Mouse (Mus musculus) heart, embryonic 12.5 days (tissue): ENCODE data around the gene Ipo5. TPM values are rescaled to one million over a fixed set of nuclear protein-coding genes. Genes with fewer than 3 reads are reported as not detected.

Source experiments
- ATAC-seq: fragments of 200-750 bp; cut with Nextera tagmentation; 2 replicates; pipeline ENCODE4 v1.8.0; 2017; ENCODE audit warnings: moderate TSS enrichment, moderate library complexity; ENCODE audit not compliant: insufficient number of reproducible peaks, low FRiP score
- H3K27ac ChIP-seq: fragments of 300-500 bp; sonication (generic); 2 replicates; pipeline ENCODE4 v1.5.1; 2016; ENCODE audit warnings: mild to moderate bottlenecking, moderate library complexity; ENCODE audit not compliant: poor library complexity, severe bottlenecking
- H3K27me3 ChIP-seq: fragments of 300-500 bp; sonication (generic); replicated peaks from 2 replicates; pipeline ENCODE4 v1.6.1; 2016; ENCODE audit warnings: mild to moderate bottlenecking, moderate library complexity
- H3K36me3 ChIP-seq: fragments of 300-500 bp; sonication (generic); 2 replicates; pipeline ENCODE4 v1.6.1; 2016; ENCODE audit warnings: mild to moderate bottlenecking, moderate library complexity
- H3K4me1 ChIP-seq: fragments of 300-500 bp; sonication (generic); replicated peaks from 2 replicates; pipeline ENCODE4 v1.6.1; 2016; ENCODE audit warnings: mild to moderate bottlenecking
- H3K4me2 ChIP-seq: fragments of 300-500 bp; sonication (generic); 2 replicates; pipeline ENCODE4 v1.6.1; 2016; ENCODE audit warnings: mild to moderate bottlenecking, moderate library complexity
- H3K4me3 ChIP-seq: fragments of 300-500 bp; sonication (generic); 2 replicates; pipeline ENCODE4 v1.5.1; 2016; ENCODE audit warnings: mild to moderate bottlenecking
- H3K9ac ChIP-seq: fragments of 300-500 bp; sonication (generic); 2 replicates; pipeline ENCODE4 v1.6.1; 2016; ENCODE audit warnings: mild to moderate bottlenecking, moderate library complexity
- H3K9me3 ChIP-seq: fragments of 300-500 bp; sonication (generic); replicated peaks from 2 replicates; pipeline ENCODE4 v1.6.1; 2016; ENCODE audit warnings: mild to moderate bottlenecking, moderate library complexity
- WGBS: fragments of 180-500 bp; shearing (Covaris S2); methylation state at CpG from one replicate; pipeline ENCODE4 v1.1.7; 2016; 5-methylcytosine and 5-hydroxymethylcytosine counted together
- polyA plus RNA-seq: library from polyadenylated mRNA; unstranded; fragments of >200 nt; fragmentation: Nextera tagmentation; extraction: Ambion mirVana; gene quantifications from 2 replicates; pipeline ENCODE4 v1.2.1, GENCODE M21; 2016

Gene Ipo5
- polyA plus RNA-seq, 1 experiment from 2014 or later: 98.8 TPM

DNA sequence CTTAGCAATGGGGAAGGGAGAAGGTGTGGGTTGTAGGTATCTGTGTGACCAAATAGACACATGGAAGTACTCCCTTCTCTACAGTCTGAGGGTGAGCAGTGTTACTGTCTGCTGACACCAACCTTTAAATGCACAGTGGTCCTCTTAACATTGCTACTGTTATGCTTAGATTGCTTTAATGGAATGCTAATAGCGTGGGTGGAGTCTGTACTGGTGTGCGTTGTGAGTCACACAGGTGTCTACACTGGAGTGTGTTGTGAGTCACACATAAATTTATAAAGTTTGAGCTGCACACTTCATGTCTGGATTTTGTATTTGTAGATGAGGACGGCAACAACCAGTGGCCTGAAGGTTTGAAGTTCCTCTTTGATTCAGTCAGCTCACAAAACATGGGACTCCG lies 10.8 kb downstream of the Ipo5 start:
- Histone ChIP-seq H3K27ac (no peak overlapping the region), H3K9ac (no peak overlapping the region), H3K27me3 (no peaks in the 10 kb centered on the region), H3K36me3 (peaks cover 85% of the 10 kb centered on the region), H3K4me1 (0 out of 2 replicates have a peak, but pooled peaks cover 2% of the 10 kb centered on the region), H3K4me3 (no peak overlapping the region), H3K9me3 (no peaks in the 10 kb centered on the region), H3K4me2 (no peak overlapping the region)
- no peak for ATAC-seq
- WGBS: 92% methylated on average over 4 of the region's 4 CpGs

DNA sequence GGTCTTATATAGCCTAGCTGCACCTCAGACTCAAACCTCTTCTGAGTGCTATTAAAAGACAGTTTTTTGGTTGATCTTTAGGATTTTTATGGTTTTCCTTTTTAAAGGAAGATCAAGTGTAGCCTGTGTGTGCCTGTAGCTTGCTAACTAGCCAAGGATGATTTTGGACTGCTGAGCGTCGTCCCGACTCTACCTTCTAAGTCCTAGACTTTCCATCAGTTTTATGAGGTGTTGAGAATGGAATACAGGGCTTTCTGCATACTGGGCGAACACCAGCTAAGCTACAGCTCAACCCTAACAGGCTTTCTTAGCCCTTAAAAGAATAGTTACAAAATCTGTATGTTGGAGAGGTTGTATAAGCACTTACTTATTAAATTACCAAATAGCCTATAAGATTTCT lies 13.0 kb downstream of the Ipo5 start:
- Histone ChIP-seq H3K9ac (no peak overlapping the region), H3K27ac (no peak overlapping the region), H3K36me3 (peaks cover 91% of the 10 kb centered on the region), H3K27me3 (no peaks in the 10 kb centered on the region), H3K4me1 (0 out of 2 replicates have a peak, but pooled peaks cover 2% of the 10 kb centered on the region), H3K4me3 (no peak overlapping the region), H3K9me3 (no peaks in the 10 kb centered on the region), H3K4me2 (no peak overlapping the region)
- no peak for ATAC-seq
- WGBS: 84% methylated on average over 4 of the region's 4 CpGs

DNA sequence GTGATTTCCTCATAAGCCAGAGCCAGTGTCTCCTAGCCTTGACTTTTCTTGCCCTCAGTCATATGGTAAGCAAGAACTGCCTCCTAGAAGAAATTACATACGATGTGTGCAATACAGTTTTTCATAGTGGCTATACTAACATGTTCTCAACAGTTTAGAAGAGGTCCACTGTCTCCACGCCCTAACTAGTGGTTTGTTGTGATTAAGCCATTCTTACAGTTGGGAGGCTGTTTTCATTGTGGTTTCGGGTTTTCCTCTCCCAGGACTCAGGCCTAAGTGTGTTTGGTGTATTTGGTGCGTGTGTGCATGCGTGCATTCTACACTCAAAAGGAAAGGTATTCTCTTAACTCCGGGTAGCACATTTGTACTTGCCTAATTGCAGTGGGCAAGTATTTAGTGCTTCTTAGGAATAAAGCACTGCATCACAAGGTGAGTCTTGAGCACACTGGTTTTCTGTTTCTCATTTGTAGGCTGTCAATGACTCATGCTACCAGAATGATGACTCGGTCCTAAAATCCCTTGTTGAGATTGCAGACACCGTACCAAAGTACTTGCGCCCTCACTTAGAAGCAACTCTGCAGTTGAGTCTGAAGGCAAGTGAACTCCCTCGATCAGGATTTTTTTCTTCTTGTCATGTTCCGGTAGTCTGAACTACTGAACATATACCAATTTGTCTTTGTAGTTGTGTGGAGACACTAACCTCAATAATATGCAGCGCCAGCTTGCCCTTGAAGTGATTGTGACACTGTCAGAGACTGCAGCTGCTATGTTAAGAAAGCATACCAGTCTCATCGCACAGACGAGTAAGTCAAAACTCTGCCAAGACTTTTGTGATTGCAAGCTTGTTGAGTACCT lies 14.9 kb downstream of the Ipo5 start:
- Histone ChIP-seq H3K27me3 (no peaks in the 10 kb centered on the region), H3K36me3 (peaks cover 88% of the 10 kb centered on the region), H3K4me3 (no peak overlapping the region), H3K4me1 (0 out of 2 replicates have a peak, but pooled peaks cover 2% of the 10 kb centered on the region), H3K9me3 (no peaks in the 10 kb centered on the region), H3K27ac (no peak overlapping the region), H3K4me2 (no peak overlapping the region), H3K9ac (no peak overlapping the region)
- WGBS: 87% methylated on average over 14 of the region's 14 CpGs
- ATAC-seq: no peak

DNA sequence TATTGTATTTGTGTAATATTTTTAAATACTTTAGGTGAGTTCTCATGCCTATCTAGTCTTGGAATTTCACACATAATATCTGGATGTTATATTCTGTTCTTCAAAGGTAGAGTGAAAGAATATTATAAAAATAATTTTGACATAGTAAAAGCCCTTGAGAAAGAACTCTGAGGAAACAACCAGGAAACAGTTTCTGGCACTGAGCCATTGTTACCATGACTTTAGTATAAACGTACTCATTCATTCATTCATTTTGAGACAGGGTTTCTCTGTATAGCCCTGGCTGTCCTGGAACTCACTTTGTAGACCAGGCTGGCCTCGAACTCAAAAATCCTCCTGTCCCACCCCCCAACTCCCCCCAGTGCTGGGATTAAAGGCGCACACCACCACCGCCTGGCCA lies 20.2 kb downstream of the Ipo5 start:
- H3K9me3 ChIP-seq: no peaks in the 10 kb centered on the region
- no peak overlapping the region for H3K4me3 ChIP-seq
- 84% methylated on average over 4 of the region's 4 CpGs for WGBS
- no peaks in the 10 kb centered on the region for H3K27me3 ChIP-seq
- no peak overlapping the region for H3K27ac ChIP-seq
- no peaks in the 10 kb centered on the region for H3K4me1 ChIP-seq
- no peak overlapping the region for H3K4me2 ChIP-seq
- H3K36me3 ChIP-seq: peaks cover 82% of the 10 kb centered on the region
- H3K9ac ChIP-seq: no peak overlapping the region
- no peak for ATAC-seq

DNA sequence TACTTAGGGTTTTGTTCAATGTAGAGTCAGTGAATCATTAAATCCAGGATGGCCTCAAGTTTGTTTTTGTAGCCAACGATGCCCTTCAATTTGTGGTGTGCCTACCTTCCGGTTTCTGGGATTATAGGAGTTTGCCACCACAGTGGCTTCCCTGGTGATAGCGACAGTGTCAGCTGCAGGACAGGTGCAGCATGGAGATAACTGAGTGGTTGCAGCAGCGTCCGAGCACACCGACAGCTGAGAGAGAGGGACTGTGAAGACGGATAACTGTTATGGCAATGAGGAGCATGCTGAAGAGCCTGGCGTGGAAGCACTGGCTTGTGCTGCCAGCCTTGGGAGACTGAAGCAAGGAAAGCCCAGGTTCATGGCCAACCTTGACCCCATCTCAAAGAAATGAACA lies 22.6 kb downstream of the Ipo5 start:
- H3K27me3 ChIP-seq: no peaks in the 10 kb centered on the region
- H3K4me3 ChIP-seq: no peak overlapping the region
- no peak overlapping the region for H3K9ac ChIP-seq
- peaks cover 81% of the 10 kb centered on the region for H3K36me3 ChIP-seq
- H3K4me1 ChIP-seq: no peaks in the 10 kb centered on the region
- WGBS: 80% methylated on average over 8 of the region's 8 CpGs
- no peaks in the 10 kb centered on the region for H3K9me3 ChIP-seq
- no peak overlapping the region for H3K4me2 ChIP-seq
- no peak for ATAC-seq
- H3K27ac ChIP-seq: no peak overlapping the region

DNA sequence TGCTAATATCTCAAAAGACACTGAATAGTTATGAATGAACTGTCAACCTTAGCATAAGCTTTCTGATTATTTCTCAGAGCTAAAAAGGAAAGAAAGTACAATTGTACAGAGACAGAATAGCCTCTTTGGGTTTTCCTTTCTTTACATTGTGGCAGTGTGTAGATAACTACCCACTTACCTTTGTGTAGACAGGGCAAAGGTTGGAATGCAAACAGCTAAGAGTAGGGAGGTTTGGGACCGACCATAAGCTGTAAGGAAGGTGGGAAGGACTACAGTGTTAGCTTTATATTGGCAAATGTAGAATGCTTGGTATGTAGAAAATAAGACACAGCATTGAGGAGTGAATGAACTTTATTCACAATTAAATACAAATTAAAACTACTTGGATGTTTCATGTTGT lies 26.1 kb downstream of the Ipo5 start:
- 84% methylated on average over 1 of the region's 1 CpGs for WGBS
- Histone ChIP-seq H3K4me2 (no peak overlapping the region), H3K9me3 (no peaks in the 10 kb centered on the region)

DNA sequence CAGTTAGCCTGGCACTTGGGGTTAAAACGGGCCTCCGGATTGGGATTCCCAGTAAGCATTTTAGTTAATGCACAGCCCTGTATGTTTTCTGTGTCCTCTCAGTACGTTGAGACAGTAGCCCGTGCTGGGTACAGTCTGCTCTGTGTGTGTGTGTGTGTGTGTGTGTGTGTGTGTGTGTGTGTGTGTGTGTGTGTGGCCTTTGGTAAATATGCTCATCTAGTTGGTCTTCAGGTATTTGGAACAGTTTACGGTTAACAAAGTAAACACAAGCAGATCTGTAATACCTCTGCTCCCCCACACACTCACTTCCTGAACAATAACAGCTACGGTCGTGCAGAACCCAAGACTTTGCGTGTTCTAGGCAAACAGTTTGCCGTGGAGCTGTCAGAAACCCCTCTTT lies 31.8 kb downstream of the Ipo5 start:
- H3K27ac ChIP-seq: no peak overlapping the region
- no peak overlapping the region for H3K4me2 ChIP-seq
- H3K9me3 ChIP-seq: no peaks in the 10 kb centered on the region
- H3K4me1 ChIP-seq: peaks cover 7% of the 10 kb centered on the region; the same call in 1 of the 2 replicates
- 90% methylated on average over 9 of the region's 9 CpGs for WGBS
- ATAC-seq: no peak
- peaks cover 87% of the 10 kb centered on the region for H3K36me3 ChIP-seq
- H3K27me3 ChIP-seq: no peaks in the 10 kb centered on the region
- H3K4me3 ChIP-seq: no peak overlapping the region
- H3K9ac ChIP-seq: no peak overlapping the region

More for the DNA sequence above, 26.1 kb downstream of the Ipo5 start:
- Histone ChIP-seq H3K27ac (no peak overlapping the region), H3K4me3 (no peak overlapping the region), H3K9ac (no peak overlapping the region), H3K4me1 (no peaks in the 10 kb centered on the region), H3K36me3 (peaks cover 90% of the 10 kb centered on the region), H3K27me3 (no peaks in the 10 kb centered on the region)
- ATAC-seq: no peak

DNA sequence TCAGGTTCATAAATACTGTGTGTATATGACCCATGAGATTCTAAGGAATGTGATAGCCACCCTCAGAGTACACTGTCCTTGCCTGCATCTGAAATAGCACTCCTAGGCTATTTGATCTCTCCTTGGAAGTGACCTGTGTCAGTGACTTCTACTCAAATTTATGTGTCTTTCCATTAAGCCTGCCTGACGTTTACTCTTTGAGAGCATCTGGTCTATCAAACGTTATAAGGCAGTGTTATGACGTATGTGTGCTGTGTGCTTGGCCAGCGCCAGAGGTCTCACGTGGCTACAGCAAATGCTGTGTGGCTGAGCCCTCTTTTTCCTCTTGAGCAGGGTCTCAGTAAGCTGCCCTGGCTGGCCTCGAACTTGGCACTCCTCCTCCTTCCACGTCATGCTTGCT lies 34.1 kb downstream of the Ipo5 start:
- ATAC-seq: no peak
- Histone ChIP-seq H3K27me3 (no peaks in the 10 kb centered on the region), H3K4me1 (peaks cover 7% of the 10 kb centered on the region; the same call in 1 of the 2 replicates), H3K4me2 (no peak overlapping the region), H3K36me3 (peaks cover 86% of the 10 kb centered on the region), H3K4me3 (no peak overlapping the region), H3K9ac (no peak overlapping the region), H3K27ac (no peak overlapping the region), H3K9me3 (peaks cover 6% of the 10 kb centered on the region; the same call in 1 of the 2 replicates)
- 88% methylated on average over 7 of the region's 7 CpGs for WGBS

DNA sequence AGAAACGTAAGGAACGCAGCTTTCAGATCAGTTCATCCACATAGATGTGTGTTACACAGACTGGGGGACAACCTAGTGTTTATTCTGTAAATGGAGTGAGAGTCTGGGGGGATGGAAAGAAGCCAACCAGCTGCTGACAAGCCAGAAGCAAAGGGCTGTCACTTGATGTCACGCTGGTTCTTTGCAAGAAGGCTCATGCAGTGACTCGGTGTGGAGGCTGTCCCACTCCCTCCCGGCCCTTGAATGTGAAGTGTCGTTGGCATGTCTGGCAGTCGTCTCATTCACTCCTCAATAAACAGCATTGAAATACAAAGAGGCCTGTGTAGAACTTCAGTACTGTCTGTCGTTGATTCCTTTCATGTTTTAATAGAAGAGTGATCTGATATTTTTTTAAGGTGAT lies 36.1 kb downstream of the Ipo5 start:
- Histone ChIP-seq H3K9ac (no peak overlapping the region), H3K4me1 (peaks cover 7% of the 10 kb centered on the region; the same call in 1 of the 2 replicates), H3K36me3 (peaks cover 70% of the 10 kb centered on the region), H3K27me3 (no peaks in the 10 kb centered on the region), H3K4me3 (no peak overlapping the region), H3K27ac (peak overlapping the region; percentile 33; the same call in 1 of the 2 replicates), H3K9me3 (peaks cover 6% of the 10 kb centered on the region; the same call in 1 of the 2 replicates), H3K4me2 (no peak overlapping the region)
- ATAC-seq: peak; percentile 67
- WGBS: 38% methylated on average over 8 of the region's 8 CpGs

DNA sequence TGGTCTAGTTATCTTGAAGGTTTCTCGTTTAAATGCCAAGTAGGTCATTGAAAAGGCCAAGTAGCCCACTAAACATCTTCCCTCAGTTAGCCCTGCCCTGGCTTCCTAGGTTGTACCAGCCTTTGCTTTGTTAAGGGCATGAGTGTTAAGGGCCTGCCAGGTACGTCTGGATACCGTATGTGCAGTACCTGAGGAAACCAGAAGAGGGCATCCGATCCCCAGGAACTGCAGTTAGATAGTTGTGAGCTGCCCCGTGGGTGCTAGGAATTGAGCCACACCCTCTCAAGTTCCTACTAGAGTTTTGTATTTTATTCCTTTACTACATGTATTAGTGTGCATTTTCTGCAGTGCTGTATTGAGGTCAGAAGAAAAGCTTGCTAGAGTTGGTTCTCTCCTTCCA lies 38.0 kb downstream of the Ipo5 start:
- Histone ChIP-seq H3K4me1 (peaks cover 7% of the 10 kb centered on the region; the same call in 1 of the 2 replicates), H3K9me3 (peaks cover 11% of the 10 kb centered on the region; the same call in 1 of the 2 replicates), H3K9ac (no peak overlapping the region), H3K36me3 (peaks cover 51% of the 10 kb centered on the region), H3K4me3 (no peak overlapping the region), H3K27me3 (no peaks in the 10 kb centered on the region), H3K4me2 (no peak overlapping the region), H3K27ac (no peak overlapping the region)
- no peak for ATAC-seq
- 91% methylated on average over 5 of the region's 5 CpGs for WGBS

DNA sequence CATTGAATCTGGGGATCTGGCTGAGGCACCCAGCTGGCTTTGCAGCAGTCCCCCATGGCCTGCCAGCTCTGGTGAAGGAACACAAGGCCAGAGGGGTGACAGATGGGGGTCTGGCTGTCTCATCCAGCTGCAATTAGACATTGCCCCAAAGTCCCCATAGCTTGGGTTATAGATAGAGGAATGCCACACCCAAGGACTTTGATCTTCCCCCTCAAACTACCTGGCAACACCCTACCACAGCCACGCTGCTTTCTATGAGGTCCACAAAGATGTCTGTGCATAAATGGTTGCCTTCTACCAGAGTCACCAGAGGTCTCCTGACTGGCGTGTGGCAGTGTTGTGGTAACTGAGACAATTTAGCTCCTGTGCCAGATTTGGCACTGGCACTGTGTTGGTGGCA lies 39.0 kb downstream of the Ipo5 start:
- H3K4me2 ChIP-seq: no peak overlapping the region
- WGBS: 89% methylated on average over 2 of the region's 2 CpGs
- no peak overlapping the region for H3K4me3 ChIP-seq
- no peak for ATAC-seq
- peaks cover 40% of the 10 kb centered on the region for H3K36me3 ChIP-seq
- no peak overlapping the region for H3K9ac ChIP-seq
- H3K27ac ChIP-seq: no peak overlapping the region
- peaks cover 7% of the 10 kb centered on the region; the same call in 1 of the 2 replicates for H3K4me1 ChIP-seq
- H3K27me3 ChIP-seq: no peaks in the 10 kb centered on the region
- H3K9me3 ChIP-seq: peaks cover 11% of the 10 kb centered on the region; the same call in 1 of the 2 replicates
